Mouse (Mus musculus) right cerebral cortex, adult 2 months (tissue): ENCODE measurements around the gene Lama1.
"Not testable (repeated sequence)": the region's sequence is repeated elsewhere in the genome, so short reads cannot be mapped to it uniquely, and the experiment has no call there.

Experiments used
- DNase-seq, 2 experiments: peaks; one replicate each; pipeline ENCODE4 v3.0.0; 2021 to 2022; ENCODE audit warnings: low spot score in 2 of 2

Gene Lama1

DNA sequence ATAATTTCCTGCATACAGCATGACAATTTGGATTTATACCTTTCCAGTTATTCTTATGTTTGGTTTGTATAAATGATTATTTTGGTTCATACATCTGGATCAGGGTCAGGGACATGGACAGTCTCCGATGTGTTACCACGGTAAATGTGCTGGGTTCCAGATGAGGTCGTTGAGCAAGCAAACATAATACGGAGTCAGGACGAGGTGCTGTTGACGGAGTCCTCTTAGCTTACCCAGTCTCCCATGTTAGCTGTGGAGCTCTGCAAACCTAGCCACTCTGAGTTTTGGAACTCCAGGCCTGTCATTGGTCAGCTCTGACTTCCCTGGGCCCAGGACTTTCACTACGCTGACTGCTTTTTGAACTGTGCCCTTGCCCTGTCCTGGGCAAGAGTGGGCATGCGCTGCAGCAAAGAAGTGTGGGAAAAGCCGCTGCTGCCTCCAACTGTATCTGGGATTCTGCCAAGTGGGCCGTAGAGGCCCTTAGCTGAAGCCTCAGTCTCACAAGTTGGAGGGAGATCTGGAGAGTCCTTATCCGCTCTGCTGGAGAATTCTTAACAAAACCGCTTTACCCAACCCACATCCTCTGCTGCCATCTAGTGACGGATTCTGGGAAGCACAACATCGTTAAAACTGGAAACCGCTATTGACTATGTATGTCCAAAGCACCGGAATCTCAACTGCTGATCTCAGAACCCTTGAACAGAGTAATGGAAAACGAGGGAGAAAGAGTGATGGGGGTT, 140.5 kb downstream of the Lama1 start:
- DNase-seq: peak; percentile 75 to 90

DNA sequence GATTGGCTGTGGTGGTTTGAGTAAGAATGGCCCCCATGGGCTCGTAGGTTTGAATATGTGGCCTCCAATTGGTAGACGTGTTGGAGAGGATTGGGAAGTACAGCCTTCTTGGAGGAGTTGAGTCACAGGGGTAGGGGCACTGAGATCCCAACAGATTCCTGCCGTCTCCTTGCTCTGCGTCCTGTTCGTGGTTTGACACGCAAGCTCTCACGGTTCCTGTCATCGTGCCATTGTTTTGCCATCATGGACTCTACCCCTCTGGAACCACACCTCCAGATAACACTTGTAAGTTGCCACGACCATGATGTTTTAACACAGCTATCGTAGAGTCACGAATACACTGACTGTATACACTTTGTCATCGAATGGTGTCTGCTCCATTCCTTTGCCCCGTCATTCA, 141.9 kb downstream of the Lama1 start:
- no peak for DNase-seq

DNA sequence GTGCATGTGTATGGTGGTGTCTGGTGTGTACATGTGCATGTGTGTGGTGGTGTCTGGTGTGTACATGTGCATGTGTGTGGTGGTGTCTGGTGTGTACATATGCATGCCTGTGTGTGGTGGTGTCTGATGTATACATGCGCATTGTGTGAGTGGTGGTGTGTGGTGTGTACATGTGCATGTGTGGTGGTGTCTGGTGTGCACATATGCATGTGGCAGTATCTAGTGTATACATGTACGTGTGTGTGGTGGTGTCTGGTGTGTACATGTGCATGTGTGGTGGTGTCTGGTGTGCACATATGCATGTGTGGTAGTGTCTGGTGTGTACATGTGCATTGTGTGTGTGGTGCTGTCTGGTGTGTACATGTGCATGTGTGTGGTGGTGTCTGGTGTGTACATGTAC, 144.4 kb downstream of the Lama1 start:
- DNase-seq: not testable (repeated sequence)

DNA sequence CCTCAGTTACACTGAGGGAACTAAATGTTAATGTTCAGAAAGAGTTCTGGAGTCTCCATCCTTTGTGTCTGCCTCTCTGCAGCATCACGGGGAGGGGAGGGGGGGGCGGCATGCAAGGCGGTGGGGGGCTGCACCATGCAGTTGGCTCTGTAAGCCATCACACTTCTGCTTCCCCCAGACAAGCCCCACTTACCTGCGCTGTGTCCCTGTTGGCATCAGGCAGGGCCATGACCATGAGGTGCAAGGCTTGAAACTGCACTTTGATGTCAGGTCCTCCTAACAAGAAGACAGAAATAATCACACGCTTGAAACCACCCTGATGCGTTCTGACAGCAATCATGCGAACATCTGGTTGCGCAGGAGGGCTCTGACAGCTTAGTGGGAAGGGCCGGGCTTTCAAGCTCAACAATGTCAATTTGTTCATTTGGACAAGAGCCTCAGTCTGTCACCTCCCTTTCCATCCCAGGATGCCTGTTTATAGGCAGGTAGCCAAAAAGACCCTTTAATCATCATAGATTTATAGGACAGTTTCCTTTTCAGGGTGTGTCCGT, 164.1 kb downstream of the Lama1 start:
- DNase-seq: no peak

DNA sequence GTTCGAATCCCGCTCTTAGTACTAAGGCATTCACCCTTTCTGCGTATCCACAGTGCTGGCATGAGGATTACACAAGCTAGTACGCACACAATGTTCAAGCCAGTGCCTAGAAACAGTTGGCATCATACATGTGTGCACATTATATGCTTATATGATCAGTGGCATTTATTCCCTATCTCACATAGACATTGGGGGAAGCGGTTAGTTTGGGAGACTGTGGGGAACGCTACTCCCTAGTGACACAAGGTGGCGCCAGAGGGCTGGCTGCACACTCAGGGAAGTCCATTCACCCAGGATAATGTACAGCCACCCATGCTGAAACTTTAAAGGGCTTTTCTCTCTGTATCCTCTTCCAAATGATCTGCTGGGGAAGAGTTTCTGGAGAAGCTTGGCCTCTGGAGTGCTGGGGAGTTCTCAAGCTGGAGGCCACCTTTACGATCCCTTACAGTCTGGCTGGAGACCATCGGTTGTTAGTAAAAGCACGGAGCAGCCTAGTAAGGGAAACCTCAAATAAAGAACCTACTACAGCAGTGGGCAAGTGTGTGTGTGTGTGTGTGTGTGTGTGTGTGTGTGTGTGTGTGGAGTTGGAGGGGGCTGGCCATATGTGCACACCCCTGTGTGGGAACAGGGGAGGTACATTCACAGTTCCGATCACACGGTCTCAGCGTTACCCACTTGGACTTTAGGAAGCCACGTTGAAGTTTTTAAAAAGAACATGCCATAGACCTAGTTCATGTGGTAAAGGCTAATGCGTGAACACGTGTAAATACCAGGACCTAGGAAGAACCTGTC, 164.9 kb downstream of the Lama1 start:
- peak; percentile 78 to 83 for DNase-seq

DNA sequence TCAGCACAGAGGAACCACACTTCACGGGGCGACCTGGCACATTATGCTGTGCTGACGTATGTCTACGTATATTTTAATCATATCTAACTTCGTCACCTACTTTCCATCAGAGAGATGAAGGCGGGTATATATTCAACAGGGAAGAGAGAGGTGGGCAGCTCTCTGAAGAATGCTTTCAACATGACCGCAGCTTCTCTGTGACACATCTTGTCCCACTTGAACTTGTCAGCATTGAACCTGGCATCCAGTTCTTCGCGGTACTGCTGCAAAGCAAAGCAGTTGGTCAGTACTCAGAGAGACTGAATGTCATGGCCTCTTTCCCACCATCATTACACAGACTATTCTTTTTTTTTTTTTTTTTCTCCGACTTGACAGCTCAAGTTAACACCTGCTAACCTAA, 167.3 kb downstream of the Lama1 start:
- DNase-seq: no peak

DNA sequence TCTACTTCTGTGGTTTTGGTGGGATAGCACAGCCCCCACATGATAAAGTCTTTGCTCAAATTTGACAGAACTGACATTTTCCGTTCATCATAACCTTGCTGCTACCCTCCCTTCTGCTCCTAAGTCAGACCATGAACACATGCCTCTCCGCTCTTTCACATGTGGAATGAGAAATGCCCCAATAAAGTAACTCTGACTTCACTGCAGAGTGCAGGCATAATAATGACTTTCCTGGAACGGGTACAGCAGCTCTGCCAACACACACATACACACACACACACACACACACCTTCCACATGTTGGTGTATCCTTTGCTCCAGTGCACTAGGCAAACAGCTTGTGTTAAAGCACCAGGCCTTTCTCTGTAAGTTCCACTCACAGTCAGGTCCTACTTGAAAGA, 167.9 kb downstream of the Lama1 start:
- DNase-seq: no peak

DNA sequence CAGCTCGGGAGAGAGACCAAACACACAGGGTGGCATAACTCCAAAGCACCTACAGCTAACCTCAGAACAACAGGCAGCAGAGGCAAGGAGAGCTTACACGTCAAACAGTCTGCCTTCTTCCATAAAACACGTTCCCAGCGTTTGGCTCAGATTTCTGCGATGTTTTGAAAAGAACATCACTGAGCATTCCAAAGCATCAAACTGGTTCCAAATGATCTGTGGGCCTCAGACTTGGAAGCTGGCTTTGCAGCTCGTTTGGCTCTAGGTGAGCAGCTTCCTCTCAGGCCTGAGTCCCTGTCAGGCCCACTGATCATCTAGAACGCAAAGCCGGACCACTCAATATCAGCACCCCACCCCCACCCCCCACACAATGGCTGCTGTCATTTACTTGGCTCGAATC, 169.0 kb downstream of the Lama1 start:
- DNase-seq: no peak

DNA sequence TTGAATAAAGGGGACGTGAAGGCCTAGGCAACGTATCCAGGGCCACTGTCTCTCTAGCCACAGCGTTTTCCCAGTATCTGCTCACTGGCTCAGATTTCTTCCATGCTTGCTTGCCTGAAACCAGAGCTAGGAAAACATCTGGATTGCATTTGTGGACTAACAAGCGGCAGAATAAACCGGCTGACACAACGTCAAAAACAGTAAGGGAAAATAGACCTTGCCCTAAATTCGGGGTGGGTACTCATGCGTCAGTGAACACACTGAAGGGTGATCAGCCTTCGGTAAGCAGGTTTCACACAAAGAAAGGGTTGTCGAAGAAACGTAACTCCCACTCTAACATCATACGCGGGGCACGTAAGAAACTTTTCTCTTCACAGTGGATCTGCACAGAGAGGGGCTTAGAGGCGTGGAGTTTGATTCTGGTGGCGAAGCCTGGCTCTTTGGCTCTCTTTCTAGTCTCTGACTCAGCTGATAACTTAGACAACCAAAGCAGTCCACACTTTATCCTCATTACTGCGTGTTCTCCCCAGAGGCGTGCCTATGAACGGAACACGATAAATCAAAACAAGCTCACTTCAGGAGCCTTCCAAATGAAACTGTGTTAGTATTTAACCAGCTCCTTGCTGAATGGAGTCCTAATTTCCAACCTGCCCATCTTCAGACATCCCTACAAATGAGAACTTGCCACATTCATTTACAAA, 169.6 kb downstream of the Lama1 start:
- DNase-seq: no peak

DNA sequence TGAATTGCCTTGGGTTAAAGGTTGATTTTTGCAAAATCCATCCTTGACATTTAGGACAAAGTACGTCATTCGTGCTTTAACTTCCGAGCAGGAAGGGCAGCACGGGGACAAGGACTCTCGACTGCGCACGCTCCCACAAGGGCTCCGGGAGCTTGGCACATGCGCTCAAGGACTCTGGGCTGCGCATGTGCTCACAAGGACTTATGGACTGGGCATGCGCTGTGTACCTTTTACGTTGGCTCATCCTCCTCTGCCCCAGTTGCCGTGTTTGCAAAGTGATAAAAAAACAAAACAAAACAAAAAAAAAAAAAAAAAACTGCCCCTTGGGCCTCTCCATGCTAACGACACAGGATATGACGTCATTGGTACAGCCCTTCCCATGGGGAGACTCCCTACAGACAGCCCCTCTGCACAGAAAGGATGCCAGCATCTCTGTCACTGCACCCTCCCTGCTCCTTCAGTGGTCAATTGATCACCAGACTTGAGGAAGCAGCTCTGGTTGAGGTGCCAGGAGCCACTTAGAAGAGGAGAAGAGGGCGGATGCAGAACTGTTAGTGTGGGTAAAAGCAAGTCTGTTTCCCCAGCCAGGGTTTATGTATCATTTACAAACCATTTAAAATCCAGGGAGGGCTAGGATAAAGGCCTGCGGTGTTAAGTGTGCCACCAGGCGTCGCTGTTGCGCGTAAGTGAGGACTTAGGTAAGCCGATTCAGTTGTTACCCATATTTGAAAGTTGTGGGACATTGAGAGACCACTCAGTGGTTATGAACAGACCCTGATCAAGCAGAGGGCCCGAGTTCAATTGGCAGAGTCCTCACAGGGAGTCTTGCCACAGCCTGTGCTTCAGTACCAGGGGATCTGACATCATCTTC, 172.9 kb downstream of the Lama1 start:
- peak; percentile 80 to 83 for DNase-seq
